Mouse (Mus musculus) embryonic facial prominence, embryonic 13.5 days (tissue): ENCODE data around the gene Dyrk1b. TPM values are rescaled to one million over a fixed set of nuclear protein-coding genes. Genes with fewer than 3 reads are reported as not detected.
A peak's percentile ranks its signal among the peaks of the same experiment; 100 is the strongest.
"Not testable (repeated sequence)": the region's sequence is repeated elsewhere in the genome, so short reads cannot be mapped to it uniquely, and the experiment has no call there.

Experiments used
- ATAC-seq: fragments of 200-750 bp; cut with Nextera tagmentation; 2 replicates; pipeline ENCODE4 v1.8.0; 2017; ENCODE audit warnings: low read depth; ENCODE audit not compliant: insufficient number of reproducible peaks, insufficient read depth, low FRiP score, low TSS enrichment
- H3K27ac ChIP-seq: fragments of 300-500 bp; sonication (generic); 2 replicates; pipeline ENCODE4 v1.5.1; 2015; ENCODE audit warnings: moderate library complexity, mild to moderate bottlenecking, inconsistent platforms
- H3K27me3 ChIP-seq: fragments of 300-500 bp; sonication (generic); 2 replicates; pipeline ENCODE4 v1.6.1; 2015; ENCODE audit warnings: mild to moderate bottlenecking, inconsistent platforms
- H3K36me3 ChIP-seq: fragments of 300-500 bp; sonication (generic); 2 replicates; pipeline ENCODE4 v1.6.1; 2015; ENCODE audit warnings: mild to moderate bottlenecking, inconsistent platforms
- H3K4me1 ChIP-seq: fragments of 300-500 bp; sonication (generic); 2 replicates; pipeline ENCODE4 v1.6.1; 2015; ENCODE audit warnings: inconsistent platforms
- H3K4me2 ChIP-seq: fragments of 300-500 bp; sonication (generic); 2 replicates; pipeline ENCODE4 v1.6.1; 2015; ENCODE audit warnings: moderate library complexity, mild to moderate bottlenecking, inconsistent platforms
- H3K4me3 ChIP-seq: fragments of 300-500 bp; sonication (generic); 2 replicates; pipeline ENCODE4 v1.5.1; 2015; ENCODE audit warnings: mild to moderate bottlenecking, inconsistent platforms
- H3K9ac ChIP-seq: fragments of 300-500 bp; sonication (generic); 2 replicates; pipeline ENCODE4 v1.6.1; 2015; ENCODE audit warnings: mild to moderate bottlenecking, inconsistent platforms
- H3K9me3 ChIP-seq: fragments of 300-500 bp; sonication (generic); 2 replicates; pipeline ENCODE4 v1.6.1; 2016; ENCODE audit warnings: inconsistent platforms
- WGBS: fragments of 180-500 bp; shearing (Covaris S2); methylation state at CpG from one replicate; pipeline ENCODE4 v1.1.7; 2015; ENCODE audit warnings: mixed read lengths; 5-methylcytosine and 5-hydroxymethylcytosine counted together
- polyA plus RNA-seq: library from polyadenylated mRNA; unstranded; fragments of >200 nt; fragmentation: Nextera tagmentation; extraction: Ambion mirVana; gene quantifications from 2 replicates; pipeline ENCODE4 v1.2.1, GENCODE M21; 2015

Dyrk1b gene
- polyA plus RNA-seq, 1 experiment from 2014 or later: 14.9 TPM

- no peak for ATAC-seq
- Histone ChIP-seq H3K27ac (no peak overlapping the region), H3K36me3 (peaks cover 58% of the 10 kb centered on the region), H3K9ac (no peak overlapping the region), H3K4me3 (no peak overlapping the region), H3K27me3 (no peaks in the 10 kb centered on the region), H3K4me1 (no peaks in the 10 kb centered on the region), H3K4me2 (no peak overlapping the region), H3K9me3 (no peaks in the 10 kb centered on the region)
- WGBS: 75% methylated on average over 14 of the region's 14 CpGs
These were observed 17.3 kb downstream of the Dyrk1b start for GRCm38 (mm10) chr7:28196528-28196927.

GRCm38 (mm10) chr7:28199054-28199453 lies 19.8 kb downstream of the Dyrk1b start:
- Histone ChIP-seq H3K4me3 (no peak overlapping the region), H3K27ac (no peak overlapping the region), H3K27me3 (no peaks in the 10 kb centered on the region), H3K4me1 (no peaks in the 10 kb centered on the region), H3K9ac (no peak overlapping the region), H3K9me3 (no peaks in the 10 kb centered on the region), H3K36me3 (peaks cover 34% of the 10 kb centered on the region), H3K4me2 (no peak overlapping the region)
- no peak for ATAC-seq
- 71% methylated on average over 4 of the region's 4 CpGs for WGBS

- Histone ChIP-seq H3K36me3 (peaks cover 5% of the 10 kb centered on the region), H3K27ac (no peak overlapping the region), H3K4me1 (no peaks in the 10 kb centered on the region), H3K4me3 (no peak overlapping the region), H3K4me2 (no peak overlapping the region), H3K9ac (no peak overlapping the region), H3K27me3 (no peaks in the 10 kb centered on the region), H3K9me3 (no peaks in the 10 kb centered on the region)
- 62% methylated on average over 19 of the region's 19 CpGs for WGBS
- ATAC-seq: no peak
These were observed 24.2 kb downstream of the Dyrk1b start for GRCm38 (mm10) chr7:28203207-28204108.

GRCm38 (mm10) chr7:28206044-28206600 lies 26.9 kb downstream of the Dyrk1b start:
- H3K27me3 ChIP-seq: no peaks in the 10 kb centered on the region
- no peak overlapping the region for H3K27ac ChIP-seq
- H3K9ac ChIP-seq: no peak overlapping the region
- no peaks in the 10 kb centered on the region for H3K9me3 ChIP-seq
- no peak for ATAC-seq
- H3K4me2 ChIP-seq: no peak overlapping the region
- H3K4me1 ChIP-seq: no peaks in the 10 kb centered on the region
- 60% methylated on average over 4 of the region's 4 CpGs for WGBS
- no peaks in the 10 kb centered on the region for H3K36me3 ChIP-seq
- H3K4me3 ChIP-seq: no peak overlapping the region

- no peaks in the 10 kb centered on the region for H3K36me3 ChIP-seq
- H3K4me1 ChIP-seq: no peaks in the 10 kb centered on the region
These were observed 29.2 kb downstream of the Dyrk1b start for GRCm38 (mm10) chr7:28208396-28208987.

GRCm38 (mm10) chr7:28208988-28209508 lies 29.8 kb downstream of the Dyrk1b start:
- ATAC-seq: no peak
- Histone ChIP-seq H3K4me3 (peak overlapping the region; percentile 35), H3K4me1 (no peaks in the 10 kb centered on the region), H3K36me3 (no peaks in the 10 kb centered on the region), H3K9ac (peak overlapping the region; percentile 64), H3K9me3 (no peaks in the 10 kb centered on the region), H3K27me3 (no peaks in the 10 kb centered on the region), H3K27ac (0 out of 2 replicates have a peak overlapping the region, but pooled peaks have one; percentile 13), H3K4me2 (peak overlapping the region; percentile 55)
- WGBS: 51% methylated on average over 19 of the region's 19 CpGs

More at GRCm38 (mm10) chr7:28208396-28208987, 29.2 kb downstream of the Dyrk1b start:
- Histone ChIP-seq H3K4me2 (peak overlapping the region; percentile 55), H3K4me3 (peak overlapping the region; percentile 35), H3K9ac (peak overlapping the region; percentile 64), H3K27ac (0 out of 2 replicates have a peak overlapping the region, but pooled peaks have one; percentile 13), H3K9me3 (no peaks in the 10 kb centered on the region), H3K27me3 (no peaks in the 10 kb centered on the region)
- 45% methylated on average over 12 of the region's 12 CpGs for WGBS
- ATAC-seq: no peak

GRCm38 (mm10) chr7:28210731-28211130 lies 31.5 kb downstream of the Dyrk1b start:
- no peak overlapping the region for H3K4me3 ChIP-seq
- no peaks in the 10 kb centered on the region for H3K36me3 ChIP-seq
- no peaks in the 10 kb centered on the region for H3K27me3 ChIP-seq
- 55% methylated on average over 5 of the region's 5 CpGs for WGBS
- no peaks in the 10 kb centered on the region for H3K4me1 ChIP-seq
- H3K9me3 ChIP-seq: no peaks in the 10 kb centered on the region
- H3K27ac ChIP-seq: no peak overlapping the region
- ATAC-seq: no peak
- no peak overlapping the region for H3K9ac ChIP-seq
- no peak overlapping the region for H3K4me2 ChIP-seq

GRCm38 (mm10) chr7:28214142-28214541 lies 34.9 kb downstream of the Dyrk1b start:
- WGBS: 34% methylated on average over 9 of the region's 10 CpGs
- H3K4me1 ChIP-seq: no peaks in the 10 kb centered on the region
- H3K27me3 ChIP-seq: no peaks in the 10 kb centered on the region
- H3K4me3 ChIP-seq: no peak overlapping the region
- H3K4me2 ChIP-seq: no peak overlapping the region
- H3K36me3 ChIP-seq: no peaks in the 10 kb centered on the region
- H3K9me3 ChIP-seq: no peaks in the 10 kb centered on the region
- no peak overlapping the region for H3K9ac ChIP-seq
- H3K27ac ChIP-seq: no peak overlapping the region
- ATAC-seq: no peak

- not testable (repeated sequence) for H3K27me3 ChIP-seq, H3K4me1 ChIP-seq, ATAC-seq, H3K9me3 ChIP-seq, H3K4me2 ChIP-seq, H3K4me3 ChIP-seq, H3K36me3 ChIP-seq, H3K27ac ChIP-seq, H3K9ac ChIP-seq
- 89% methylated on average over 2 of the region's 2 CpGs for WGBS
These were observed 36.7 kb downstream of the Dyrk1b start for GRCm38 (mm10) chr7:28215950-28216349.

GRCm38 (mm10) chr7:28217811-28218210 lies 38.5 kb downstream of the Dyrk1b start:
- not testable (repeated sequence) for H3K9me3 ChIP-seq, ATAC-seq, H3K9ac ChIP-seq, H3K27me3 ChIP-seq, H3K27ac ChIP-seq, H3K36me3 ChIP-seq, H3K4me2 ChIP-seq, H3K4me1 ChIP-seq, H3K4me3 ChIP-seq
- WGBS: 91% methylated on average over 13 of the region's 13 CpGs

GRCm38 (mm10) chr7:28218951-28219740 lies 39.9 kb downstream of the Dyrk1b start:
- not testable (repeated sequence) for H3K9ac ChIP-seq, H3K36me3 ChIP-seq, H3K27ac ChIP-seq, H3K4me3 ChIP-seq, H3K9me3 ChIP-seq, H3K27me3 ChIP-seq, H3K4me1 ChIP-seq, ATAC-seq, H3K4me2 ChIP-seq
- WGBS: 85% methylated on average over 20 of the region's 20 CpGs
